Mouse (Mus musculus): Measurements from ENCODE around the gene Lta. TPM values are rescaled to one million over a fixed set of nuclear protein-coding genes. Genes with fewer than 3 reads are reported as not detected.

The Lta gene
- total RNA-seq, 2 experiments from 2014 or later = 0.16 TPM; not detected in 1

GRCm38 (mm10) chr17:35178528-35178927 lies 26.6 kb downstream of the Lta start:
- peak; percentile 83 for DNase-seq

- no peak for DNase-seq
These were observed 29.2 kb downstream of the Lta start, which contains the start of gene Aif1 for GRCm38 (mm10) chr17:35175968-35176367. Gene Aif1, minus strand, starts transcription at chr17:35176068.

- no peak for DNase-seq
These were observed 29.8 kb downstream of the Lta start for GRCm38 (mm10) chr17:35175382-35175781.

GRCm38 (mm10) chr17:35174201-35174977 lies 30.8 kb downstream of the Lta start:
- DNase-seq = no peak

GRCm38 (mm10) chr17:35173329-35173728 lies 31.8 kb downstream of the Lta start:
- no peak for DNase-seq

GRCm38 (mm10) chr17:35172445-35173234 lies 32.5 kb downstream of the Lta start:
- DNase-seq = no peak

GRCm38 (mm10) chr17:35168541-35169207 lies 36.5 kb downstream of the Lta start:
- DNase-seq = no peak

- no peak for DNase-seq
These were observed 37.4 kb downstream of the Lta start for GRCm38 (mm10) chr17:35167794-35168193.

GRCm38 (mm10) chr17:35166352-35167035 lies 38.7 kb downstream of the Lta start:
- DNase-seq = no peak

GRCm38 (mm10) chr17:35165451-35166155 lies 39.5 kb downstream of the Lta start:
- no peak for DNase-seq

GRCm38 (mm10) chr17:35164568-35165450 lies 40.3 kb downstream of the Lta start, which contains the start of gene Prrc2a:
Gene Prrc2a, minus strand, starts transcription at chr17:35164897.
- peak; percentile 96 for DNase-seq

- DNase-seq = no peak
These were observed 41.0 kb downstream of the Lta start for GRCm38 (mm10) chr17:35164218-35164567.

GRCm38 (mm10) chr17:35163326-35164081 lies 41.6 kb downstream of the Lta start:
- DNase-seq = no peak

- no peak for DNase-seq
These were observed 42.4 kb downstream of the Lta start for GRCm38 (mm10) chr17:35162730-35163129.

GRCm38 (mm10) chr17:35162121-35162520 lies 43.0 kb downstream of the Lta start:
- no peak for DNase-seq

- DNase-seq = no peak
These were observed 43.7 kb downstream of the Lta start for GRCm38 (mm10) chr17:35161421-35161820.

GRCm38 (mm10) chr17:35159638-35160037 lies 45.5 kb downstream of the Lta start:
- no peak for DNase-seq

GRCm38 (mm10) chr17:35158850-35159593 lies 46.1 kb downstream of the Lta start:
- DNase-seq = no peak

- DNase-seq = no peak
These were observed 47.4 kb downstream of the Lta start for GRCm38 (mm10) chr17:35157661-35158175.

Measured in gastrocnemius, postnatal 10 days (tissue).